Mouse (Mus musculus): ENCODE data around the gene Mtmr11. TPM values are rescaled to one million over a fixed set of nuclear protein-coding genes. Genes with fewer than 3 reads are reported as not detected.

Gene Mtmr11
- total RNA-seq, 1 experiment = 4.0 TPM

DNA sequence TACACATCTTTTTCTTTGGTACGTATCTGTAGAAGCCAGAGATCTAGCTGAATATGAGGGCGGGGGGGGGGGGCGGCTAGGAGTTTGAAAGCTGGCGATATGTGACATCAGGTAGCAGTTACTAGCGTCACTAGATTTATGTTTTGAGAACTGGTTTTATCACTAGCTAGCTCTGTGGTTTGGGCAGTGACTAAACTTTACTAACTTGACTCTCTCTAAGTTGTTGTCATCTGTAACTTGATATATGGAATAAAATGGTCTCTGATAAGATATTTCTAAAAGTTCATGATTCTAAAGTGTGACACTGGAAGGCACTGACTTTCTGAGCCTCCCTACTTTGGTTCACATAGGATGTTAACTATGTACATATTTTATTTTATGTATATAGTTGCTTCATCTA, 37.6 kb upstream of the Mtmr11 start:
- TF ChIP-seq ZNF384 (IDR thresholded peaks at IDR 0.05; ENCODE audit: low read depth, low read length) (no peak), HCFC1 (IDR thresholded peaks at IDR 0.05; ENCODE audit: borderline replicate concordance, insufficient read depth, low read length) (no peak), CHD2 (IDR thresholded peaks at IDR 0.05; ENCODE audit: low read depth, low read length) (no peak), MAFK (IDR thresholded peaks at IDR 0.05; ENCODE audit: insufficient read depth, low read depth, low read length) (no peak), ZC3H11A (IDR thresholded peaks at IDR 0.05; ENCODE audit: borderline replicate concordance, low read depth, low read length) (no peak)
- no peaks in the 10 kb centered on the region for H3K36me3 ChIP-seq (ENCODE audit: control insufficient read depth, insufficient read depth, low read length, poor library complexity, severe bottlenecking)
- no peaks in the 10 kb centered on the region for H3K4me1 ChIP-seq (ENCODE audit: control insufficient read depth in 2 of 2, insufficient read depth in 2 of 2, low read length in 2 of 2, poor library complexity in 1 of 2)
- DNase-seq (ENCODE audit: low read depth, low spot score) = no peak
- H3K9ac ChIP-seq (ENCODE audit: insufficient read depth, low read depth, low read length, poor library complexity, severe bottlenecking) = no peak overlapping the region
- no peak overlapping the region for H3K27ac ChIP-seq (ENCODE audit: insufficient read depth, low read depth, low read length, poor library complexity, severe bottlenecking)
- H3K9me3 ChIP-seq (ENCODE audit: control insufficient read depth, insufficient read depth, low read depth, low read length) = no peaks in the 10 kb centered on the region
- no peak overlapping the region for H3K4me3 ChIP-seq (ENCODE audit: insufficient read depth in 1 of 2, low read depth in 1 of 2, low read length in 2 of 2, poor library complexity in 1 of 2, severe bottlenecking in 1 of 2)
- in situ Hi-C loops (cut with MboI; ENCODE audit: low sequenced_read_pairs in 2 of 2, unreplicated experiment in 2 of 2) = no loop called here

GRCm38 (mm10) chr3:96128128-96128527, 33.7 kb upstream of the Mtmr11 start:
- H3K4me3 ChIP-seq (ENCODE audit: insufficient read depth in 1 of 2, low read depth in 1 of 2, low read length in 2 of 2, poor library complexity in 1 of 2, severe bottlenecking in 1 of 2) = no peak overlapping the region
- in situ Hi-C loops (cut with MboI; ENCODE audit: low sequenced_read_pairs in 2 of 2, unreplicated experiment in 2 of 2) = no loop called here
- no peaks in the 10 kb centered on the region for H3K36me3 ChIP-seq (ENCODE audit: control insufficient read depth, insufficient read depth, low read length, poor library complexity, severe bottlenecking)
- no peaks in the 10 kb centered on the region for H3K9me3 ChIP-seq (ENCODE audit: control insufficient read depth, insufficient read depth, low read depth, low read length)
- H3K27ac ChIP-seq (ENCODE audit: insufficient read depth, low read depth, low read length, poor library complexity, severe bottlenecking) = no peak overlapping the region
- H3K9ac ChIP-seq (ENCODE audit: insufficient read depth, low read depth, low read length, poor library complexity, severe bottlenecking) = no peak overlapping the region
- no peaks in the 10 kb centered on the region for H3K4me1 ChIP-seq (ENCODE audit: control insufficient read depth in 2 of 2, insufficient read depth in 2 of 2, low read length in 2 of 2, poor library complexity in 1 of 2)
- DNase-seq (ENCODE audit: low read depth, low spot score) = no peak
- TF ChIP-seq MAFK (IDR thresholded peaks at IDR 0.05; ENCODE audit: insufficient read depth, low read depth, low read length) (no peak), CHD2 (IDR thresholded peaks at IDR 0.05; ENCODE audit: low read depth, low read length) (no peak), ZC3H11A (IDR thresholded peaks at IDR 0.05; ENCODE audit: borderline replicate concordance, low read depth, low read length) (no peak), HCFC1 (IDR thresholded peaks at IDR 0.05; ENCODE audit: borderline replicate concordance, insufficient read depth, low read length) (no peak), ZNF384 (IDR thresholded peaks at IDR 0.05; ENCODE audit: low read depth, low read length) (no peak)

GRCm38 (mm10) chr3:96132478-96132877, 29.3 kb upstream of the Mtmr11 start:
- in situ Hi-C loops (cut with MboI; ENCODE audit: low sequenced_read_pairs in 2 of 2, unreplicated experiment in 2 of 2) = no loop called here
- no peak overlapping the region for H3K9ac ChIP-seq (ENCODE audit: insufficient read depth, low read depth, low read length, poor library complexity, severe bottlenecking)
- H3K4me3 ChIP-seq (ENCODE audit: insufficient read depth in 1 of 2, low read depth in 1 of 2, low read length in 2 of 2, poor library complexity in 1 of 2, severe bottlenecking in 1 of 2) = no peak overlapping the region
- H3K27ac ChIP-seq (ENCODE audit: insufficient read depth, low read depth, low read length, poor library complexity, severe bottlenecking) = no peak overlapping the region
- H3K9me3 ChIP-seq (ENCODE audit: control insufficient read depth, insufficient read depth, low read depth, low read length) = no peaks in the 10 kb centered on the region
- no peaks in the 10 kb centered on the region for H3K36me3 ChIP-seq (ENCODE audit: control insufficient read depth, insufficient read depth, low read length, poor library complexity, severe bottlenecking)
- peaks cover 0 to 3% of the 10 kb centered on the region in 2 experiments; a peak in 1 of 4 replicates for H3K4me1 ChIP-seq (ENCODE audit: control insufficient read depth in 2 of 2, insufficient read depth in 2 of 2, low read length in 2 of 2, poor library complexity in 1 of 2)
- no peak for DNase-seq (ENCODE audit: low read depth, low spot score)
- TF ChIP-seq ZC3H11A (IDR thresholded peaks at IDR 0.05; ENCODE audit: borderline replicate concordance, low read depth, low read length) = no peak
- TF ChIP-seq MAFK (IDR thresholded peaks at IDR 0.05; ENCODE audit: insufficient read depth, low read depth, low read length) = no peak

GRCm38 (mm10) chr3:96133327-96133905, 28.4 kb upstream of the Mtmr11 start:
- TF ChIP-seq ZC3H11A (IDR thresholded peaks at IDR 0.05; ENCODE audit: borderline replicate concordance, low read depth, low read length) = no peak
- TF ChIP-seq HCFC1 (IDR thresholded peaks at IDR 0.05; ENCODE audit: borderline replicate concordance, insufficient read depth, low read length) = no peak
- TF ChIP-seq CHD2 (IDR thresholded peaks at IDR 0.05; ENCODE audit: low read depth, low read length) = no peak
- Histone ChIP-seq H3K9ac (ENCODE audit: insufficient read depth, low read depth, low read length, poor library complexity, severe bottlenecking) (no peak overlapping the region), H3K9me3 (ENCODE audit: control insufficient read depth, insufficient read depth, low read depth, low read length) (no peaks in the 10 kb centered on the region), H3K27ac (ENCODE audit: insufficient read depth, low read depth, low read length, poor library complexity, severe bottlenecking) (no peak overlapping the region), H3K4me3 (ENCODE audit: insufficient read depth in 1 of 2, low read depth in 1 of 2, low read length in 2 of 2, poor library complexity in 1 of 2, severe bottlenecking in 1 of 2) (no peak overlapping the region), H3K36me3 (ENCODE audit: control insufficient read depth, insufficient read depth, low read length, poor library complexity, severe bottlenecking) (no peaks in the 10 kb centered on the region), H3K4me1 (ENCODE audit: control insufficient read depth in 2 of 2, insufficient read depth in 2 of 2, low read length in 2 of 2, poor library complexity in 1 of 2) (peaks cover 0 to 3% of the 10 kb centered on the region in 2 experiments; a peak in 1 of 4 replicates)
- in situ Hi-C loops (cut with MboI; ENCODE audit: low sequenced_read_pairs in 2 of 2, unreplicated experiment in 2 of 2) = no loop called here
- no peak for DNase-seq (ENCODE audit: low read depth, low spot score)

GRCm38 (mm10) chr3:96135011-96135410, 26.8 kb upstream of the Mtmr11 start:
- Histone ChIP-seq H3K27ac (ENCODE audit: insufficient read depth, low read depth, low read length, poor library complexity, severe bottlenecking) (no peak overlapping the region), H3K9ac (ENCODE audit: insufficient read depth, low read depth, low read length, poor library complexity, severe bottlenecking) (no peak overlapping the region), H3K4me3 (ENCODE audit: insufficient read depth in 1 of 2, low read depth in 1 of 2, low read length in 2 of 2, poor library complexity in 1 of 2, severe bottlenecking in 1 of 2) (no peak overlapping the region), H3K9me3 (ENCODE audit: control insufficient read depth, insufficient read depth, low read depth, low read length) (no peaks in the 10 kb centered on the region), H3K36me3 (ENCODE audit: control insufficient read depth, insufficient read depth, low read length, poor library complexity, severe bottlenecking) (no peaks in the 10 kb centered on the region), H3K4me1 (ENCODE audit: control insufficient read depth in 2 of 2, insufficient read depth in 2 of 2, low read length in 2 of 2, poor library complexity in 1 of 2) (peaks cover 0 to 3% of the 10 kb centered on the region in 2 experiments; a peak in 1 of 4 replicates)
- no peak for TF ChIP-seq ZNF384 (IDR thresholded peaks at IDR 0.05; ENCODE audit: low read depth, low read length)
- no peak for TF ChIP-seq CHD2 (IDR thresholded peaks at IDR 0.05; ENCODE audit: low read depth, low read length)
- TF ChIP-seq MAFK (IDR thresholded peaks at IDR 0.05; ENCODE audit: insufficient read depth, low read depth, low read length) = no peak
- TF ChIP-seq ZC3H11A (IDR thresholded peaks at IDR 0.05; ENCODE audit: borderline replicate concordance, low read depth, low read length) = no peak
- TF ChIP-seq HCFC1 (IDR thresholded peaks at IDR 0.05; ENCODE audit: borderline replicate concordance, insufficient read depth, low read length) = no peak
- DNase-seq (ENCODE audit: low read depth, low spot score) = no peak
- in situ Hi-C loops (cut with MboI; ENCODE audit: low sequenced_read_pairs in 2 of 2, unreplicated experiment in 2 of 2) = no loop called here
